Mouse (Mus musculus): ENCODE results near the gene Cdh15. TPM values are rescaled to one million over a fixed set of nuclear protein-coding genes. Genes with fewer than 3 reads are reported as not detected.

Gene Cdh15
- polyA plus RNA-seq (2014; fragmentation: Illumina TruSeq; extraction: RNeasy Lipid Tissue Mini Kit (QIAGEN cat#74804); ENCODE audit: low read depth, low replicate concordance): not detected

DNA sequence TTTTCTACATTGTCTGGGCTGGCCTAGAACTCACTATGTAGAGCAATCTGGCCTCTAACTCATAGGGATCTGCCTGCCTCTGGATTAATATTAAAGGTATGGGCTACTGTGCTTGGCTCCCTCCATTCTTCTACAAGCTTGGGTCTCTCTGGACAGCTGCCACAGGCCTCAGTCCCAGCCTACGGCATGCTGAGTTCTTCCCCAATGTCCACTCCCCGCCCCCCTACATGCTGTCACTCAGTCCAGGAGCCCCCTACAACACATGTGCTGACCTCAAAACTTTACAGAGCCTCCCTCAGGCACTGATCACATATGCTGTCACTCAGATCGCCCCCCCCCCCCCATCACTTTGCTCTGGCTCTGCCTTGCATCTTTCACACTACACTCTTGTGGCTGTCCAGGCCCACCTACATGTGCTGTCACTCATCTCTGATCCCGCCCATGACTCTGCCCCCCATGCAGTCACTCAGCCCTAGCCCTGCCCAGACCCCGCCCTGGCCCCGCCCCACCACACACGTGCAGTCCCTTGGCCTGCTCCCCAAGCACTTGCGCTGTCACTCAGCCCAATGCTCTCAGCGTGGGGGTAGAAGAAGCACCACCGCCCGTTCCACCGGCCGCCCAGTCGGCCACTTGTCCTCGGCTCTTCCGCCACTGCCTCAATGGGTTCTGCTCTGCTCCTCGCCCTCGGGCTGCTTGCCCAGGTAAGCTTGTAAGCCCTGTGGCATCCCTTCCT lies at the start of gene Cdh15:
Gene Cdh15, plus strand, starts transcription at position 138 of the 733 bp plus-strand sequence.

Other genes with a start within 250 kb of the Cdh15 start
- gene Galns, start 236.5 kb upstream of the Cdh15 start, polyA plus RNA-seq (2014; fragmentation: Illumina TruSeq; extraction: RNeasy Lipid Tissue Mini Kit (QIAGEN cat#74804); ENCODE audit: low read depth, low replicate concordance): 0.93 TPM
- 5.4 TPM for gene Trappc2l, start 236.3 kb upstream of the Cdh15 start, polyA plus RNA-seq (2014; fragmentation: Illumina TruSeq; extraction: RNeasy Lipid Tissue Mini Kit (QIAGEN cat#74804); ENCODE audit: low read depth, low replicate concordance)
- gene Pabpn1l, start 225.2 kb upstream of the Cdh15 start, polyA plus RNA-seq (2014; fragmentation: Illumina TruSeq; extraction: RNeasy Lipid Tissue Mini Kit (QIAGEN cat#74804); ENCODE audit: low read depth, low replicate concordance): not detected
- 2.3 TPM for gene Cbfa2t3, start 148.9 kb upstream of the Cdh15 start, polyA plus RNA-seq (2014; fragmentation: Illumina TruSeq; extraction: RNeasy Lipid Tissue Mini Kit (QIAGEN cat#74804); ENCODE audit: low read depth, low replicate concordance)
- gene Acsf3, start 72.5 kb upstream of the Cdh15 start, polyA plus RNA-seq (2014; fragmentation: Illumina TruSeq; extraction: RNeasy Lipid Tissue Mini Kit (QIAGEN cat#74804); ENCODE audit: low read depth, low replicate concordance): 1.2 TPM
- gene Ankrd11, start 194.3 kb downstream of the Cdh15 start, polyA plus RNA-seq (2014; fragmentation: Illumina TruSeq; extraction: RNeasy Lipid Tissue Mini Kit (QIAGEN cat#74804); ENCODE audit: low read depth, low replicate concordance): 67.5 TPM
- 32.2 TPM for gene Spg7, start 215.0 kb downstream of the Cdh15 start, polyA plus RNA-seq (2014; fragmentation: Illumina TruSeq; extraction: RNeasy Lipid Tissue Mini Kit (QIAGEN cat#74804); ENCODE audit: low read depth, low replicate concordance)

Data from adrenal gland, adult 10 weeks (tissue).